Mouse (Mus musculus) spleen, adult 2 months (tissue): ENCODE measurements around the gene Glis3.

Experiments
- CTCF ChIP-seq: fragments of 200-500 bp; IDR thresholded peaks from 2 replicates; pipeline ENCODE4 v1.5.1; 2011; ENCODE audit warnings: mild to moderate bottlenecking, inconsistent platforms; ENCODE audit not compliant: insufficient read depth, insufficient read length, insufficient replicate concordance; ENCODE audit errors: extremely low read depth
- POLR2A ChIP-seq: fragments of 200-500 bp; IDR thresholded peaks from 2 replicates; pipeline ENCODE4 v1.6.1; 2011; ENCODE audit warnings: low read depth, low read length, inconsistent platforms

DNA sequence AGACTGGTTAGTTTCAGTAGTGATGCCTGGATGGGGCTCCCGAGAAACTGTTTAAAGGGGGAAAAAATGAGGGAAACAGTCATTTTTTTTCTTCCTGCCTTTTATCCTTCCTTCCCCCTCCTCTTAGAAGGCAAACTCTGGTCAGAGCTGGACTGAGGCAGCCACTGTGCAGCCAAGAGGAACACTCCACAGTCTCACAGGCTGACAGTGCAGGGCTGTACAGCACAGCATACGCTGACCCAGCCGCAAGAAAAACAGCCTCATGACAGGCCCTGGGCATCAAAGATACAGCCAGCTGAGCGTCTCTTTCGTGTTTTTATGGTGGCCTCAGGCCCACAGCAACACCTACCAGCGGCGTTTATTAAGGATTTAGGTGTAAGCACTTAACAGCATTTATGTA, 19.0 kb downstream of the Glis3 start:
- no peak for TF ChIP-seq POLR2A
- TF ChIP-seq CTCF, result no peak
